Comparison of ENCODE assay signal across 8 mouse cellular contexts in the genomic region with DNA sequence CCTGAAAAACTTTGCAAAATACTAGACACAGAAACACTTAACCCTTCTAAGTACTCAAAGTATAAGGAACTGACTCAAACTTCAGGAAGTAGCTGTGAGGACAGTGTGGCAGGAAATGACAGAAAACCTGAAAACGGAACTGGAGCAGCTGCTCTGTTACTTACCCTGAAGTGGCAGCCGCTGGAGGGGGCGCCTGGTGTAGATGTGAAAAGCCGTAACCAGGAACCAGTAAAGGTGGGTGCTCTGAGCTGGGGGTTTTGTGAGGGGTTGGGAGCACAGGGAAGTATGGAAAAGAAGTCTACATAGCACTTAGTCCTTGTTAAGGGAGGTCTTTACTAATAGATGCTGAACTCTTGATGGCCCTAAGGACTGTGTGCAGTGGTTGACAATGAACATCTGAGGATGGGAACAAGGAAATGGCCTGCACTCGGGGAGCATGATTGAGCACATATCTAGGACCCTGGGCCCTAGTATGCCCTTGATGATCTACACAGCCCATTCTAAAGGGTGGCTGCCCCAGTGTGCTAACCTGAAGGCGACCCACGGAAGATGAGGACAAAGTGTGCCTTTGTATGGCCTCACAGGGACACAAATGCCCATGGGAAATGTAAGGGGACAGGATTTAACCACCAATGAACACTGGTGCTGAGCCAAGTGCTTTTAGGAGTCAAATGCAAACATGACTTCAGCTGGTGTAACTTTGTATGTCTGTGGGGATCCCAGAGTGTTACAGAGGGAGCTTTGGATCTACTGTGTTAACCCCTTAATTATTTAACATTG. TPM values are rescaled to one million over a fixed set of nuclear protein-coding genes. Genes with fewer than 3 reads are reported as not detected.
A peak's percentile ranks its signal among the peaks of the same experiment; 100 is the strongest.
DNase-seq lines count a peak whose midpoint lies in the region; ATAC-seq lines count a peak whose summit lies in the region.

A gene (plus strand): TSS at position 143 of the 780 bp plus-strand sequence.

- intact Hi-C loops in left cerebral cortex, postnatal 36 days (cut with DNase I) = no loop called here

- DNase-seq in kidney, adult 9 months = peak; percentile 33
- no peak for DNase-seq in kidney, adult 8-10 months
- peak; percentile 61 for DNase-seq in c-Kit-positive CD71-negative TER-119-negative erythroid progenitor cells, embryonic 14.5 days (ENCODE audit: low read depth)
- DNase-seq in lung, postnatal 4 days = peak; percentile 58 to 68
- DNase-seq in thymus, postnatal 25 days = peak; percentile 85
- DNase-seq in left cerebral cortex, postnatal 36 days (ENCODE audit: low spot score in 2 of 2) = no peak
- DNase-seq in urinary bladder, postnatal 14 days (ENCODE audit: low spot score) = no peak

- ATAC-seq in inflammation-experienced regulatory T-cells, adult 6 months = peak; percentile 87

RNA-seq across cellular contexts. Expression of the gene that starts here (rescaled TPM):
- 100 to 1,000 TPM; 180 to 219 (median 188) TPM for polyA plus RNA-seq in inflammation-experienced regulatory T-cells, adult 6 months (2017; shearing (Covaris generic))
- total RNA-seq in left cerebral cortex, postnatal 36 days (2021) = 1 to 10 TPM; 3.9 TPM

Comparison
In these comparisons a context has a peak if more than half of its experiments do, and no peak if none do; other contexts are left out.
1. DNase-seq: peak in kidney, adult 9 months (single experiment), c-Kit-positive CD71-negative TER-119-negative erythroid progenitor cells, embryonic 14.5 days (single experiment), lung, postnatal 4 days (2 of 2) and thymus, postnatal 25 days (single experiment); none in kidney, adult 8-10 months (0 of 2), left cerebral cortex, postnatal 36 days (0 of 2) and urinary bladder, postnatal 14 days (single experiment).